Mouse (Mus musculus): ENCODE measurements at regions not wholly inside any gene's neighbourhood (a gene's known extent, or its start where the extent isn't known, plus 50 kb on each side); places are given as distances from the start of the nearest gene placed in this dataset.

DNA sequence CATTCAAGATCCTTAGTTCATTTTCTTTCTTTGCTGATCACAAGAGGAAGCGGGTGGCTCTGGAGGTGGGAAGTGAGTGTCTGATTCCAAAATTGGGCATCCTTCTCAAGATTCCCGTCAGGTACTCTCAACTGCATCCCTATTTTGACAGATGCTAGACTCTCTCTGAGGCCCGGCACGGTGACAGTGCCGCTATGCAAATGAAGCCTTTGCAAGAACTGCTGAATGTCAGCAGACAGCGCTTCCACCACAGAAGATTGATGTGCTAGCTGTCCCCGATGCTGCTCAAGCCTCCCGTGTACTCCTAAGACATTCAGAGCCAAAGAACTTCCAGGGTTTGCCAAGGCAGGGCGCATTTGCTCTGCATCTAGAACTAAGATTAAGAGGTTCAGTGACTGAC lies 50.9 kb upstream of the Cpne4 start:
- no peak for ATAC-seq (replicated peaks; ENCODE audit: low FRiP score, low TSS enrichment, poor library complexity, severe bottlenecking)

DNA sequence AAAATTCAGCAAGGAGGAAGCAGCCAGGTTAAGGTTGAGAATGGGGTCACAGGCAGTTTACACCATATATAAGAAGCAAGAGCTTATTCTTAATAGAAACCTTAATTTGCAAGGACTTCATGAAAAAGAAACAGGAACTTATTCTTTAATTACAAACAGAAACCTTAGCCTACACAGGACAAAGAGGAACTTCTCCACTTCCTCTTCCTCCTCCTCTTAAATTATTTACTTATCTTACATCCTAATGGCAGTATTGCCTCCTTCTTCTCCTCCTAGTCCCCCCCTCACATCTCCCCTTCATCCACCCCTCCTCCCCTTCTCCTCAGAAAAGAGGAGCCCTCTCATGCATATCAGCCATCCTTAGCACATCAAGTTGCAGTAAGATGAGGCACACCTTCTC lies 56.4 kb upstream of the Cpne4 start:
- ATAC-seq (replicated peaks; ENCODE audit: low FRiP score, low TSS enrichment, poor library complexity, severe bottlenecking) = no peak

DNA sequence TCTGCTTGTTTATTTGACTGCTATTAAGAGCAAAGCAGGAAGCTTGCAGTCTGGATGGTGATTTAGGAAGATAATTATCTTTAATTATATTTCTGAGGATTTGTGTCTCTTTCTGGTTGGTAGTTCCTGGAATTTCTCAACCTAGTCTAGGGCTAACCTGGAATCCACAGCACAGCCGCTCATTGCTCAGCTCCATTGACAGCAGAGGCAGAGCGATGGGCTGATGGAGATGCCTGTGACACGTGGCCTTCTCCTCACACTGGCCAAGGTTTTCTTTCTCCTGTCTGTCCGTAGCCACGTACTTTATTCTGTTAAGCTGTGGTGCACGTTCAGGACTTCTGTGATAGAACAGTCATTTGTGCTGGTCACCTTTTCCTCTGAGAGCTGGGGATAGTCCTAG lies 57.7 kb upstream of the Cpne4 start:
- no peak for ATAC-seq (replicated peaks; ENCODE audit: low FRiP score, low TSS enrichment, poor library complexity, severe bottlenecking)

DNA sequence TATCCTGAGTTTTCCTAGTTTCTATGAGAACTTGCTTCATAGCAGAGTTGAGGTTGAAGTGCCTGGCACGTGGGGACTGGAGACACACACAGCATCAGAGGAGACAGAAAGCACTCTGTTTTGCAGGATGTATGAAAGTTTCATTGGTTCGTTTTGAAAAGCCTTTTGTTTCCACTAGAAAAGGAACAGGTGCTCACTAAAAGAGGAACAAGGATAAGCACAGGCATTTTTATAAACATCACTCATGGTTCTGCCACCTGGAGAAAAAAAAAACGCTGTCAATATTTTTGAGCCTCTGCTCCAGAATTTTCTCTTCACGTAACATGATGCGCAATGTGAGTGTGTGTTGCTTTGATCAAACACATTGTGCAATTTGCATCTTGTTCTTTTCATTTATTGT lies 64.6 kb upstream of the Cpne4 start:
- no peak for ATAC-seq (replicated peaks; ENCODE audit: low FRiP score, low TSS enrichment, poor library complexity, severe bottlenecking)

DNA sequence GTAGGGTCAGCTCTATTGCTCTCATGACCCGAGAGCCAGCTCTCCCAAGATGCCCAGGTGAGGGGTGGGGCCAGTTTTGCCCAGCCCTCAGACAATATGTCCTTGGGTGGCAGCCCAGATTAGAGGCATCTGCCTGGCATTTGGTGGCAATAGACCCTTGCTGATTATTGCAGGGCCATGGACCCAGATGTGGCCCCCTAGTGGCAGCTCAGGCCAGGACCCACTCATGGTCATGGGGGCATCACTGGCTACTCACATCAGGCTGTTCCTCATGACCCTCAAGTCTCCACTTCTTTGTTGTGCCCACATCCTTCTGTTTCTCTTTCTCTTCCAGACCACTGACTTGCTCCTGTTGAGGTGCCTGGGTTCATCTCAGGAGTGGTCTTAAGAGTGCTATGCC lies 66.4 kb upstream of the Cpne4 start:
- no peak for ATAC-seq (replicated peaks; ENCODE audit: low FRiP score, low TSS enrichment, poor library complexity, severe bottlenecking)

DNA sequence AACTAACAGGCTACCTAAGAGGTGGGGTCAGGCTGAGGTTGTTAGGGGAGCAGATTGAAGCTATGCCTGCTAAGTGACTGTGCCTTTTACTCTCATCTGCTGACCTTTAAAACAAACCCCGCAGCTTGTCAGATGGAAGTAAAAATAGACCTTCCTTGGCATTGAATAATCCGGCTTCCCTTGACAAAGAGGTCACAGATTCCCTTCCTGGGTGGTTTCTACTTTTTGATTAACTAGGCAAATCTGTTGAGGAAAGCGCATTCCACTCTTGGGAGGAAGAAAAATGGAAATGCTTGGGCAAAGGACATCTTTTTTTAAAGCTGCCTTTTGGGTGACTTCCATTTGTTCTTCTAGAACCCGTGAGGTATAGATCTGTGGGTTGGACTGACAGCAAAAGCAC lies 72.3 kb upstream of the Cpne4 start:
- ATAC-seq (replicated peaks; ENCODE audit: low FRiP score, low TSS enrichment, poor library complexity, severe bottlenecking) = no peak

DNA sequence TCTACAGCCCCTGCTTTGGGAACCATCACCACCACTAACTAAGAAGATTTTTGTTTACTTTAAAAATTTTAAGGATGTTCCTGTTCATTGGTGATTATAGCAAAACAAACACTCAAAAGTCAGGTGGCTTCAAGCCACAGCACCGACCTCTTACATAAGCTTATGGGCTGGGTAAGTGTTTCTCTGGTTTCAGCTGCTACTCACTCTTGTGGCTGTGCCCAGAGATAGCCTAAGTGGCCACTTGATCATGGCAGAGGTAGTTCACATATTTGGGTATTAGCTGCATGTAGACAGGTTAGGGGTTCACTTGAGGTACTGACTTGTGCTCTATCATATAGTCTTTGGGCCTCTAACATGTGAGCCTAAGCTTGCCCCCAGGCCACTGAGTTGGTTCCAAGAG lies 79.8 kb upstream of the Cpne4 start:
- no peak for ATAC-seq (replicated peaks; ENCODE audit: low FRiP score, low TSS enrichment, poor library complexity, severe bottlenecking)

DNA sequence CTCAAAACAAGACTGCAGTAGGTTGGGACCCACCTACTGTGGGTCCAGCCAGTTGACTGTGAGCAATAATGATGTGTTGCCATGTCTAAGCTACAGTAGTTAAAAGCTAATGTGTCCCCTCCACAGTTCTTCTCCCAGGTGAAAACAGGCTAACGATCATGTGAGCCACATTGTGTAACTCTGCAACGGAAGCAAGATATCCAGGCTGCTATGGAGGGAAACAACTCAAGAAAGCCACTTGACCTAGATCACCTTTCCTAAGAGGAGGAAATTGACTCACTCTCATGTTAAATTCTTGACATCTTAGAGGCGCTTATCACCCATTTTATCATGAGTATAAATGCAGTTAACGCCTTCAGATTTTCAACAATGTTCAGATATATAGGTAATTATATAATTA lies 83.4 kb upstream of the Cpne4 start:
- ATAC-seq (replicated peaks; ENCODE audit: low FRiP score, low TSS enrichment, poor library complexity, severe bottlenecking) = no peak

DNA sequence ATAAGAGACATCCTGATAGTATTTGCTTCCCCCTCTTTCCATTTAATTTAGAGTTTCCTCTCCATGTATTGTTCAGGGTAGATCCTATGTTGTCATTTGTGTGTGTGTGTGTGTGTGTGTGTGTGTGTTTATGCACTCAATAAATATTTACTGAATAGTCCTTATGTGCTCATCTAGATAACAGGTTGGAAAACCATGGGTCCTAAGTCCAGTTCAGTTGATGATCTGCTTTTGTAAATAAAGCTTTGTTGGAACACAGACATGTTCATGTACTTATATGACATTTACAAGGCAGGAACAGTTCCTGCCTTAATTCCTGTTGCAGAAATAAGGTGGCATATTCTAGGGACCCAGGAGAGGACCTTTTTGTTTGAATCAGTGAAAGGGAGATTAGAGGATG lies 87.0 kb upstream of the Cpne4 start:
- ATAC-seq (replicated peaks; ENCODE audit: low FRiP score, low TSS enrichment, poor library complexity, severe bottlenecking) = no peak

DNA sequence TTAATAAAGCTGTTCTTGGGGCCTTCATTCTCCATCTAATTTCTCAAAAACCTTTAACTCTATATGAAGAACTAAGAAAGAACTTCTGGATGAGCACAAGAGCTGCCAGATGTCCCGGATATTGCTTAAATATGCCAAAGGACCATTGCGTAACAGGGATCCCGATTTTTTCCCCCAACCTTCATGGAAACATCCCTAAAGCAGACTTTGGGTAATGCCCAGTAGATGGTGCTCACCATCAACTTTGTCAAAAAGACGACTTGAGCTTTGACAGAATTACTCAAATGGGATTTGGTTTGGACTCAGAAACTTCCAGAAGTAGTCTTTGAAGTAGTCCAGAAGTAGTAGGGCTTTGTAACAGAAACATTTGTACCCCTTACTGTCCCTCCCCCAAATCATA lies 89.5 kb upstream of the Cpne4 start:
- no peak for ATAC-seq (replicated peaks; ENCODE audit: low FRiP score, low TSS enrichment, poor library complexity, severe bottlenecking)

DNA sequence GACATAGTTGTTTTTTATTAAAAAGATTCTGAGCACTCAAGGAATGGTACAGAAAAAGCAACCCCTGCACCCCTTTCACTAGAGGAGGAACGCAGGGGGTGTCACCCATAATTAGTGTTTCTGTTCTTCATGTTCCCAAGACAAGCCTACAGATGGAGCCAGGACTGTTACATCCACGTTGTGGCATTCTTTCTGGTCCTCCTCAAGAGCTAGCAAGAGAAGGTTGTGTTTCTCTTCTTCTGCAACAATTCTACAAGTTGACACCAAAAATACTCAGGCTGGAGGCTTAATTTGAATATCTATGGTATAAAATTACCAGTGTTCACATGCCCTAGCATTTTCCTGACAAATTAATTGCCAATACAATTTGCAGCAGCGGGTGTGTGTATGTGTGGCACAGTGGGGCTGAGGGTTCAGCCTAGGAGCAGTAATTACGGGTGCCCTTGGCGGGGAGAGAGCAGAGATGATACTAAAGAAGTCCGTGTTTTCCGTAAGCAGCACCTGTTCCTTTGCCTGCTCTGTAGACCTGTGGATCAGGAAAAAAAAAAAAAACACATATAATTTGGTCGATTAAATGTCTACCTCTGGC lies 98.4 kb upstream of the Cpne4 start:
- no peak for ATAC-seq (replicated peaks; ENCODE audit: low FRiP score, low TSS enrichment, poor library complexity, severe bottlenecking)

DNA sequence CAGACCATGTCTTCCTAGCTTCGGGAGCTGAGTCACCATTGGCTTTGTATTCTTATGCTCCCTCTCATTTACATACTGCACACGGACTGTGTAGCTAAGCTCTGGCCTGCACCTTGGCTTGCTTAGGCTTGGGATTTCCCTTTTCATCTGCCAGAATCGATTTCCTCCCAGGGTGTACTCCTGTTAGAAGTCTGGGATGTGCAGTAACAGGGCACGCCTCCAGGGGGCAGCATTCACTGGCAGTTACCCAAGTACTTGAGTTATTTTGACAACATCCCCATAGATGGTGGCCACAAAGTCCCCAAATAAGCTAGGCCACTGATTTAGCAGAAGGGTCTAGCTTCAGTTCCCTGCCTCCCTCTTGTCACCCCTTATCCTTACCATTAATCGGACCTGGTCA lies 102.2 kb upstream of the Cpne4 start:
- no peak; the same call in 1 of the 2 replicates for ATAC-seq (replicated peaks; ENCODE audit: low FRiP score, low TSS enrichment, poor library complexity, severe bottlenecking)

DNA sequence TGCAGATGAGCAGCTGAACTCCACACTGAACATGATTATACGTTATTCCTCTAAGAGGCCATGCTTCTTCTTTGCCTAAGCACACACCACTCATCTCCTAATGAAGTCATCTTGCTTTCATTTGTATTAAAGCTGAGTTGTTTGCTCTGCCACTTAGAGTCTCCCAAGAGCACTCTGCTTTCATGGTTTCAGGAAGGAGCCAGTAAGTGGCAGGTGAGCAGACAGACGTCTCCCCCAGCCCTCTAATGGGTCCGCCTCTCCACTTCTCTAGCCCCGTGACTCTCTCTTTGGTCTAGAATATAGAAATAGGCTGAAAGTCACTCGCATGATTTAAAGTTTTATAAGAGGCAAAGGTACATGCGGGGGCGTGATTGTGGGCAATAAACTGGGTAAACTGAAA lies 103.8 kb upstream of the Cpne4 start:
- no peak for ATAC-seq (replicated peaks; ENCODE audit: low FRiP score, low TSS enrichment, poor library complexity, severe bottlenecking)

DNA sequence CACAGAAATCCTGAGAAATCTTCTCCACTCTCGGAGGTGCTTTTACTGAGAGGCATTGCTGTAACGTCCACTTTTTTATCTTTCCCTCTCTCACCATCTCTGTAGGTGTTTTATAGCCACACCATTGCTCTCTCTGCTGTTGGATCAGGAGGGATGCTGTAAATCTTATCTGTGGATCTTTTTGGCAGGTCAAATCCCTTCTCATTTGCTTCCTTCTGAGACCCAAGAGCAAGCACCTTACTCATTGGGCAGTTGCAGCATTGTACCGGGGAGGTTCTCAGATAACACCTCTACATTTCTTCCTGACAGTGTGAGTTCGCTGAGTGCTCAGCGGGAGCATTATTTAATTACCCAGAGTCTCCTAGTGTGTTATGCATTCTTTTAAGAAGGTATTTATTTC lies 75.5 kb upstream of the Acpp start:
- no peak for ATAC-seq (replicated peaks; ENCODE audit: low FRiP score, low TSS enrichment, poor library complexity, severe bottlenecking)

DNA sequence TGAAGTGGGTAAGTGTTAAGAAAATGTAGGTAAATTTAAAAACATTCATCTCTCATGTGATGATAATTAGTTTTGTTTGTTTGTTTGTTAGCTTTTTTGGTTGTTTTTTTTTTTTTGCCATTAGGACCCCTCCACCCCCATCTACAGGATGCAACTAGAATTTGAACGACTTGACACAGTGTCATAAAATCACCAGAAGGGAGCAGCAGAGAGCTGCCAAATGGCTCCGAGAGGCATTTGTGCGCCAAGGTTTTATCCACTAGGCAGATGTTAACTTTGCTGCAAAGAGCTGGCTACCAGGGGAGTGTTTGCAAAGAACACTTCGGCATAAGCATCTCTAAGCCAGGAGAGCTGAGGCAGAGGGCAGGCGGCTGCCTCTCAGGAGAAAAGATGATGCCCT lies 72.7 kb upstream of the Acpp start:
- peak; percentile 82 for ATAC-seq (replicated peaks; ENCODE audit: low FRiP score, low TSS enrichment, poor library complexity, severe bottlenecking)

DNA sequence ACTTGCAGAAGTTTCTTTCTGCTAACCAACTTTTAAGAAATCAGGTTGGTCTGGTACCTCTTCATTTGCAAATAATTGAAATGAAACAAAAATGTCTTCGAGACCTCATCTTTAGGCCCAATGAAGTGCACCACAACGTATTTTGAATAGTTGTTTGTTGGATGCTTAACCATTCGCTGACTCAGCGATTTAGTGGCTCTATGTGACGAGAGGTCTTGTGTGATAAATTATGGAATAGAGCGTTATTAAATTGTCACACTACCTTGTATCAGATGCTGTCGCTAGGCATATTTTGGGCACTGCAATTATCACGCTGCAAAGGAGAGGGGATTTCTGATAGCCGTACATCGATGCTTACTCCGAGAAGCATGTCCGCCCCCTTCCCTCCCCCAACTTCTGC lies 71.8 kb upstream of the Acpp start:
- ATAC-seq (replicated peaks; ENCODE audit: low FRiP score, low TSS enrichment, poor library complexity, severe bottlenecking) = no peak

DNA sequence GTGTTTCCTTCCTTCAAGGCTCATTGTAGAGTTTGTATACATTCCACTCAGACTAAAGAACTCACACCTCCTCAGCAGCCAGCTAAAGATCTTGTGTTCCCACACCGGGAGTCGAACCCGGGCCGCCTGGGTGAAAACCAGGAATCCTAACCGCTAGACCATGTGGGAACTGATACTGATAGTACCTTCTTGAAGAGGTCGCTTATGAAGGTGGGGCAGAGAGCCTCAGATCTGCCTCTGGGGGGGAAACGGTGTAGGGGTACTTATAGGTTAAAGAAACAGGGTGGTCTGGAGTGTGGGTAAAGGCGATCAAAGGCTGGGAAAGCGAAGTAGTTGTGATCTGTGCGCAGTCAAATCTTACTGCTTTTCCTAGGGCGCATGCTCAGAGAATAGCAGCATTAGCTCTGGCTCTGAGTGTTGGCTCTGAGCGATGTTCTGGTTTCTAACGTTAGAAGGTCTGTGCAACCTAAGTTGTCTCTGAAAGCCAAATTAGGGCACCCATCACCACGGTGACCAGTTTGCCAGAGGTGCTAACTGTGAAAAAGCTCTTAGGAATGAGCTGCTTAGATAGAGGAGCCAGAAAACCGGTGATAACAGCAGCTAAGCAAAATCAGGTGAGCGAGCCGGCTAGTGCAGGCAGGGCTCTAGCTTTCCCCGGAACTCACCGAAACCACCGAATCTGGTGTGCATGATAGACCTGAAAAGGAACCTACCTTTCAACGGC lies 71.2 kb upstream of the Acpp start:
- no peak for ATAC-seq (replicated peaks; ENCODE audit: low FRiP score, low TSS enrichment, poor library complexity, severe bottlenecking)

DNA sequence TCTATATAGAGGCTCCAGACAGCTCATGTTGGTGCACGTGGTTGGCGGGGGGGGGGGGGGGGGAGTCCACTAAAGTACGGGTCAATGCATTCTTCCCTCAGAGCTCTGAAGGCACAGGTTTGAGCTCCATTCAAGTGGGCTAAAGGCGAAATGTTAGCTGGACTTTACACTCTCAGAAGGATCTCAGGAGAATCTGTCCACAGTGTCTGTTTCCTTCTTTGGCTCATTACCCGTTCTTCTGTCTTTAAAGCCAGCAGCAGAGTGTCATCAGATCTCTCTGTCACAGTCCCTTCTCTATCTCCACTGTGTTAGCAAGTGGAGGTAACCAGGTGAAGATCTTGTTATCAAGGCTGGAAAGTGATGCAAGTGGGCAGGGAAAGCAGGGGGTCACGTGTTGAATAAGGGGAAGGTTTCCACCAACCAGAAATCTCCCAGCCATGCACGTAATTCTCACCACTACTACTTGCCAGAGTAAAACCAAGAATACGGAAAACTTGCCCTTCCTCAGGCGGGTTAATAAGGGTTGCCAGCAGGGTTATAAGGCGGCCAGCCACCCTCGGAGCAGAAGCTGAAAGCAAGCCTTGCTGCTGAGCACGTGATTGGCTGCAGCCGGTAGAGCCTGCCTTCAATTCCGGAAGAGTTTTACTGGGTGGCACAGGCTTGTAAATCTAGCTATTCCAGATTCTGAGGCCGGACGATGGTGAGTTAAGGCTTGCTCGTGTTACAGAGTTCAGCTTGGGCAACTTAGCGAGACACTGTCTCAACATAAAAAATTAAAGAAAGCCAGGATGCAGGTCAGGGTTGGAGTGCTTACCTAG lies 70.2 kb upstream of the Acpp start:
- ATAC-seq (replicated peaks; ENCODE audit: low FRiP score, low TSS enrichment, poor library complexity, severe bottlenecking) = peak; percentile 35; the same call in 1 of the 2 replicates

DNA sequence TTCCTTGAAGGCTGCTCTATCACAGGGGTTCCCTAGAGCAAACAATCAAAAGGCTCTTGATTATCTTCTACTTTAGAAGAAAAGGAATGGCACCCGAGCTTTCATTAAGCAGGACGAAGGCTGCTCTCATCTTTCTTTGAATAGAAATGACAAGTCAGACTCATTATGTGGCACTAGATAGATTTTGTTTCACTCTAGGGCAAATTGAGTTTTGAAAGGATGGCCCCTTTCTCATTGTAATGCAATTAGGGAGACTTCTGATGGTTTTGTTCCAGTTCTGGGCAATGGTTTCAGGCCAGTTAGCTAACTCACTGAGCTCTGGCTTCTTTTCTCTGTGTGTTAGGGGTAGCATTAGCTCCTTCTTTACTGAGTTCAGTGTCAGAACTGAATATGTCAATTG lies 69.5 kb upstream of the Acpp start:
- no peak for ATAC-seq (replicated peaks; ENCODE audit: low FRiP score, low TSS enrichment, poor library complexity, severe bottlenecking)

DNA sequence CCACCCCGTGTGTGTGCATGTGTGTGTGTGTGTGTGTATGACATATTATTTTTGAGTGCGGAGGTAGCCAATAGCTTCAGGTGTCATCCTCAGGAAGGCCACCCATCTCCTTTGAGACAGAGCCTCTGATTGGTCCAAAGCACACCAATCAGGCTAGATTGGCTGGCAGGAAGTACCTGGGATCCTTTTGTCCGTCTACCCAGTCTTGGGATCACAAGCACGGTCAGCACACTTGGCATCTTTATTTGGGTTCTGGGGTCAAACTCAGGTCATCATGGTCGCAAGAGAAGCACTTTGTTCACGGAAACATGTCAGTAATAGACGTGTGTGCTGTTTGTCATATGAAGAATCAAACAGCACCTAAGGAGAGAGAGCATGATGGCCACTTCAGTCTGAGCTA lies 68.9 kb upstream of the Acpp start:
- no peak for ATAC-seq (replicated peaks; ENCODE audit: low FRiP score, low TSS enrichment, poor library complexity, severe bottlenecking)

DNA sequence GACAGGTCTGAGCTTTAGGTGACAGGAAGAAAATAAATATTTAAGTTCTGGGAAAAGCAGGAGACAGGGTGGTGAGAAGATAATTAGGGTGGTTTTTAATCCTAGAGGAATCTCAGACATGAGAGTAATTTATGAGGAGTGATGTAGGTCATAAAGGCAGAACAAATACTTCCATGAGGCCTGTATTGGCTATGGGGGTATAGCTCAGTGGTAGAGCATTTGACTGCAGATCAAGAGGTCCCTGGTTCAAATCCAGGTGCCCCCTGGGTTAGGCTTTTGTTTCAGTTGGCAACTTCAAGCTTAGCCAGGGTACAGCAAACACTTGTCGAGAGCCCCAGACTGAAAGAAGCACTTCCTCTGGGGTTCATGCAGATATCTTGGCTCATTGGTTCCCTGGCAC lies 66.3 kb upstream of the Acpp start:
- no peak for ATAC-seq (replicated peaks; ENCODE audit: low FRiP score, low TSS enrichment, poor library complexity, severe bottlenecking)

All from megakaryocyte-erythroid progenitor cell, adult 5-6 weeks (primary cell).